Mouse (Mus musculus): Measurements from ENCODE around the gene Clasrp.

The Clasrp gene

GRCm38 (mm10) chr7:19603849-19604605, at the start of gene Clasrp:
TSS of gene Clasrp (minus strand) at chr7:19604486.
- DNase-seq = peak; percentile 98

- no peak for DNase-seq
Measured at GRCm38 (mm10) chr7:19652614-19653013, 48.3 kb upstream of the Clasrp start.

GRCm38 (mm10) chr7:19651063-19651786, 46.9 kb upstream of the Clasrp start:
- DNase-seq = no peak

GRCm38 (mm10) chr7:19641223-19641622, 36.9 kb upstream of the Clasrp start:
- DNase-seq = no peak

- DNase-seq = no peak
Measured at GRCm38 (mm10) chr7:19635074-19635827, 31.0 kb upstream of the Clasrp start.

- DNase-seq = no peak
Measured at GRCm38 (mm10) chr7:19634591-19634990, 30.3 kb upstream of the Clasrp start.

GRCm38 (mm10) chr7:19633855-19634254, 29.6 kb upstream of the Clasrp start:
- DNase-seq = no peak

GRCm38 (mm10) chr7:19633197-19633596, 28.9 kb upstream of the Clasrp start:
- no peak for DNase-seq

GRCm38 (mm10) chr7:19632720-19633119, 28.4 kb upstream of the Clasrp start:
- DNase-seq = no peak

GRCm38 (mm10) chr7:19632275-19632674, 28.0 kb upstream of the Clasrp start:
- no peak for DNase-seq

GRCm38 (mm10) chr7:19629361-19629734, 25.1 kb upstream of the Clasrp start, which contains the start of gene Relb:
TSS of gene Relb (minus strand) at chr7:19629438.
- DNase-seq = peak; percentile 98

GRCm38 (mm10) chr7:19628536-19629360, 24.5 kb upstream of the Clasrp start:
- DNase-seq = peak; percentile 90 to 93

GRCm38 (mm10) chr7:19628192-19628535, 23.9 kb upstream of the Clasrp start:
- no peak for DNase-seq

GRCm38 (mm10) chr7:19627721-19628120, 23.4 kb upstream of the Clasrp start:
- DNase-seq = no peak

- no peak for DNase-seq
Measured at GRCm38 (mm10) chr7:19623433-19623832, 19.1 kb upstream of the Clasrp start.

- DNase-seq = no peak
Measured at GRCm38 (mm10) chr7:19622241-19622640, 18.0 kb upstream of the Clasrp start.

- DNase-seq = no peak
Measured at GRCm38 (mm10) chr7:19620811-19621210, 16.5 kb upstream of the Clasrp start.

- DNase-seq = peak; percentile 86 to 89
Measured at GRCm38 (mm10) chr7:19619004-19619801, 14.9 kb upstream of the Clasrp start.

- DNase-seq = no peak
Measured at GRCm38 (mm10) chr7:19615036-19615577, 10.8 kb upstream of the Clasrp start.

GRCm38 (mm10) chr7:19610969-19611368, 6.7 kb upstream of the Clasrp start:
- DNase-seq = no peak

GRCm38 (mm10) chr7:19609641-19610332, 5.5 kb upstream of the Clasrp start:
- DNase-seq = no peak

Data from cerebellum, postnatal 10 days (tissue).